Mouse (Mus musculus) G1E (cell line): Measurements from ENCODE around the gene Zfp961.

Source experiments
- CTCF ChIP-seq: IDR thresholded peaks from 2 replicates; pipeline ENCODE4 v1.5.1; 2012; ENCODE audit warnings: low read depth, low read length, inconsistent platforms, mixed read lengths
- GATA1 ChIP-seq: IDR thresholded peaks from 2 replicates; pipeline ENCODE4 v1.6.1; 2012; ENCODE audit warnings: borderline replicate concordance, low read length, inconsistent platforms, mixed read lengths
- TAL1 ChIP-seq: conservative IDR thresholded peaks from 2 replicates; pipeline ENCODE4 v1.6.1; 2012; ENCODE audit warnings: low read depth, low read length, inconsistent platforms, mixed read lengths

GRCm38 (mm10) chr8:71988867-71989599 is 38.2 kb downstream of the Zfp961 start:
- TF ChIP-seq CTCF (no peak), GATA1 (no peak), TAL1 (no peak)
